Mouse (Mus musculus) right cerebral cortex, adult 2 months (tissue): ENCODE data around the gene Gipc1.

Experiments
- DNase-seq, 2 experiments: peaks; one replicate each; pipeline ENCODE4 v3.0.0; 2021 to 2022; ENCODE audit warnings: low spot score in 2 of 2

Gipc1 gene

GRCm38 (mm10) chr8:83648031-83648430, 4.4 kb upstream of the Gipc1 start:
- DNase-seq, result no peak

- peak; percentile 25 to 37 for DNase-seq
These were observed 2.8 kb upstream of the Gipc1 start for GRCm38 (mm10) chr8:83649699-83650098.

- DNase-seq, result peak; percentile 43 to 55
These were observed 526 bp downstream of the Gipc1 start for GRCm38 (mm10) chr8:83652744-83653661.

GRCm38 (mm10) chr8:83653662-83654017, 1.2 kb downstream of the Gipc1 start:
- peak; percentile 44 to 52 for DNase-seq

GRCm38 (mm10) chr8:83654725-83655124, 2.2 kb downstream of the Gipc1 start:
- DNase-seq, result no peak

- no peak for DNase-seq
These were observed 3.6 kb downstream of the Gipc1 start for GRCm38 (mm10) chr8:83656043-83656442.

- DNase-seq, result no peak
These were observed 4.2 kb downstream of the Gipc1 start for GRCm38 (mm10) chr8:83656484-83657246.

GRCm38 (mm10) chr8:83660545-83660944, 8.1 kb downstream of the Gipc1 start:
- peak; percentile 51 to 60 for DNase-seq

GRCm38 (mm10) chr8:83660995-83661680, 8.7 kb downstream of the Gipc1 start:
- DNase-seq, result peak in 1 of 2 experiments; percentile 23

- DNase-seq, result peak; percentile 89 to 94
These were observed 9.9 kb downstream of the Gipc1 start for GRCm38 (mm10) chr8:83662421-83662826.

- no peak for DNase-seq
These were observed 11.6 kb downstream of the Gipc1 start for GRCm38 (mm10) chr8:83664096-83664495.

GRCm38 (mm10) chr8:83664931-83665625, 12.6 kb downstream of the Gipc1 start:
- no peak for DNase-seq

GRCm38 (mm10) chr8:83665969-83666865, 13.7 kb downstream of the Gipc1 start, which contains the start of gene Ptger1:
Gene Ptger1 (plus strand): TSS chr8:83666678.
- DNase-seq, result peak; percentile 29 to 42

- DNase-seq, result no peak
These were observed 14.4 kb downstream of the Gipc1 start for GRCm38 (mm10) chr8:83666866-83667234.

GRCm38 (mm10) chr8:83667526-83667925, 15.0 kb downstream of the Gipc1 start:
- DNase-seq, result peak in 1 of 2 experiments; percentile 12

GRCm38 (mm10) chr8:83668010-83668916, 15.8 kb downstream of the Gipc1 start:
- peak; percentile 22 to 44 for DNase-seq

GRCm38 (mm10) chr8:83669013-83669412, 16.5 kb downstream of the Gipc1 start:
- no peak for DNase-seq

GRCm38 (mm10) chr8:83672936-83673335, 20.5 kb downstream of the Gipc1 start:
- no peak for DNase-seq

- peak in 1 of 2 experiments; percentile 72 for DNase-seq
These were observed 22.0 kb downstream of the Gipc1 start for GRCm38 (mm10) chr8:83674497-83674896.
